Mouse (Mus musculus) adrenal gland, adult 8-10 months (tissue): ENCODE data around the gene Kcna7. TPM values are rescaled to one million over a fixed set of nuclear protein-coding genes. Genes with fewer than 3 reads are reported as not detected.

ENCODE experiments used
- DNase-seq: peaks from one replicate; pipeline ENCODE4 v3.0.0; 2022
- total RNA-seq, 4 experiments: library from RNA; stranded (reverse); gene quantifications; 2 replicates each; pipeline ENCODE4 v1.2.4; 2022

Gene Kcna7
- total RNA-seq, 4 experiments from 2014 or later, result not detected

- no peak for DNase-seq
These were observed 15.7 kb downstream of the Kcna7 start for GRCm38 (mm10) chr7:45421194-45421593.

- no peak for DNase-seq
These were observed 21.1 kb downstream of the Kcna7 start for GRCm38 (mm10) chr7:45426556-45426955.

GRCm38 (mm10) chr7:45433835-45434202, 28.4 kb downstream of the Kcna7 start:
- DNase-seq, result no peak

- peak; percentile 100 for DNase-seq
These were observed 29.0 kb downstream of the Kcna7 start, which contains the start of gene Gys1 for GRCm38 (mm10) chr7:45434203-45435015. Gene Gys1 (plus strand): TSS chr7:45434844.

GRCm38 (mm10) chr7:45435038-45435437, 29.6 kb downstream of the Kcna7 start:
- DNase-seq, result no peak

GRCm38 (mm10) chr7:45436444-45436843, 31.0 kb downstream of the Kcna7 start:
- no peak for DNase-seq

GRCm38 (mm10) chr7:45437046-45437445, 31.6 kb downstream of the Kcna7 start:
- DNase-seq, result no peak

GRCm38 (mm10) chr7:45437521-45438276, 32.2 kb downstream of the Kcna7 start, which contains the start of gene Ruvbl2:
Gene Ruvbl2 (minus strand): TSS chr7:45438096.
- DNase-seq, result no peak

GRCm38 (mm10) chr7:45443526-45444420, 38.3 kb downstream of the Kcna7 start:
- no peak for DNase-seq

- no peak for DNase-seq
These were observed 41.1 kb downstream of the Kcna7 start for GRCm38 (mm10) chr7:45446589-45446988.

- DNase-seq, result no peak
These were observed 42.0 kb downstream of the Kcna7 start for GRCm38 (mm10) chr7:45447325-45447990.

- DNase-seq, result no peak
These were observed 44.5 kb downstream of the Kcna7 start for GRCm38 (mm10) chr7:45449974-45450373.

GRCm38 (mm10) chr7:45451344-45451982, 46.0 kb downstream of the Kcna7 start:
- no peak for DNase-seq

GRCm38 (mm10) chr7:45454971-45455370, 49.5 kb downstream of the Kcna7 start:
- DNase-seq, result no peak

GRCm38 (mm10) chr7:45455932-45456696, 50.7 kb downstream of the Kcna7 start:
- DNase-seq, result no peak

- DNase-seq, result no peak
These were observed 51.3 kb downstream of the Kcna7 start for GRCm38 (mm10) chr7:45456721-45457203.

GRCm38 (mm10) chr7:45457204-45458060, 52.0 kb downstream of the Kcna7 start:
- no peak for DNase-seq

- DNase-seq, result no peak
These were observed 53.5 kb downstream of the Kcna7 start for GRCm38 (mm10) chr7:45458748-45459563.
